Mouse (Mus musculus): ENCODE measurements around the gene Rps3.

DNA sequence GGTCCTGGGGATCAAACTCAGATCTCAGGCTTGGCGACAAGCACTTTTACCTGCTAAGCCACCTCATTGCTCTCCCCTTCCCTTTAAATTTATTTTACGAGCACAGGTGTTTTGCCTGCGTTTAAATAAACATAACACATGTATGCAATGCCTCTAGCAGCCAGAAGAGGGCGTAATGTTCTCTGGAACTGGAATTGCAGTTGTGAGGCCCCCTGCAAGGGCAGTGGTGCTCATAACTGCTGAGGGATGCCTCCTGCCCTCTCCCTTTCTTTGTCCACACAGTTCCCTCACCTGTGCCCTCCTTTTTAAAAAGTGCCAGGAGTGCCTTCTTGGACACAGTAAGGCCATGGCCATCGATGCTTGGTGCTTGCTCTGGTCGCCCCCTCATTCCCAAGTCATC is 39.5 kb downstream of the Rps3 start:
- TF ChIP-seq CTCF (IDR thresholded peaks at IDR 0.05; ENCODE audit: low read depth): peak; percentile 74
- TF ChIP-seq EP300 (IDR thresholded peaks at IDR 0.05; ENCODE audit: low read depth): no peak

Measured in liver, embryonic 14.5 days (tissue).